Mouse (Mus musculus) mature B cell (primary cell): Measurements from ENCODE around the gene Dnajc7.
"Not testable (repeated sequence)": the region's sequence is repeated elsewhere in the genome, so short reads cannot be mapped to it uniquely, and the experiment has no call there.

Experiments used
- in situ Hi-C: fragments of 300-500 bp; cut with MboI; formaldehyde crosslinking; loops from 2 replicates; pipeline ENCODE4 v1.14.3; 2019

The Dnajc7 gene

DNA sequence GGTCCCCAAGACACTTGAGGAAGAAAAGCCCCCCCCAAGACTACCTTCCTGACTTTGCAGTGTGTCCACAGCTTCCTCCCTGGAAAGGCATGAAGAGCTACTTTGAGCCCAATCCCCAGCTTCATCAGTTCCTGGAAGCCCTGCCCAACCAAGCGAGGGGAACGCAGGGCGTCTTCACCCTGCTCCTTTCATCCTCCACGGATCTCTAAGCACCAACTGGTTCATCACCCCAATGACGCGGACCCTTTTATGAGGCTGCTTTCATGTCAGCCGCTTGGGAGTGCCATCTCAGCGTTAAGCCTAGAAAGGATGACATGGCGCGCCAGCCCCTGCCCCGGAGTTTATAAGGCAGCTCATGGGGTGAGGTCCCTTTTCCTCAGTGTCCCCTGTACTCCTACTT lies at the start of gene Dnajc7:
TSS of gene Dnajc7 (minus strand) at position 187 of the 400 bp plus-strand sequence.
- in situ Hi-C loops: loop anchor here (5.0 kb wide), 1 partner anchor 33 kb away; no protein-coding TSS in a partner anchor

DNA sequence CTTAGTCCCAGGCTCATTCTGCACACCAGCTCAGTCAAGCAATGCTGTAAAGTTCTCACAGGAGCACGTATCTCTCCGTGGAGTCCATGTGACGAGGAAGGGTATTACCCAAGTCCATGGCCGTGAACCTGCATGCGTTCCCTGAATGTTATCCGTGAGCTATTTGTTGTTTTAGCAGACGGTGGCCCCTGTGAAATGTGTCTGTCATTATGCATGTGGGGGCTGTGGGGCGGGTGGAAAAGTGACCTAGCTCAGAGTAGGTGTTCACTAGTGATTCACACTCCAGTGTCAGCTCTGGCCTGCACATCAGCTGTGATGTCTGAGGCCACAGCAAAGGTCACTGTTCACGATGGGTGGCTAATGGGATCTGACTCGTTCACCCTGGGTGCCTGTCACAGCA lies 39.8 kb upstream of the Dnajc7 start:
- in situ Hi-C loops: no loop called here

DNA sequence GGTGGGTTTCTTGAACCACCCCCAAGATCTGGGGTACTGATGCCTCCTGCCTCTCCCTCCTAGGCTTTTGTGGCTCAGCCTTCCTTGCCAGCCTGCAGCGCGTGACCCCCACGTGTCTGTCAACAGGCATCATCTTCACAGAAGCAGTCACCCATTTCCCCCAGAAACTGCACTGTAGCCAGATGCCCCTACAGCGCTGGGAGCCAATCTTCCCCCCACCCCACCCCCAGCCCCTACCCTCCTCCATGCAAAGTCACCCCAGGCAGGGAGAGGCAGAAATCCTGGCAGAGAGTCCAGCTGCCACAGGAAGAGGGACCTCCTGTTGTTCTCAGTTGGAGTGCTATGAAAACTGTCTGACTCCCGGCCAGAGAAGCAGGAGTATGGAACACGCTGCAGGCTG lies 36.5 kb upstream of the Dnajc7 start:
- in situ Hi-C loops: no loop called here

- in situ Hi-C loops: not testable (repeated sequence)
These were observed 35.6 kb upstream of the Dnajc7 start for GRCm38 (mm10) chr11:100655589-100655988.

- in situ Hi-C loops: no loop called here
These were observed 31.8 kb upstream of the Dnajc7 start for GRCm38 (mm10) chr11:100651748-100652147.

DNA sequence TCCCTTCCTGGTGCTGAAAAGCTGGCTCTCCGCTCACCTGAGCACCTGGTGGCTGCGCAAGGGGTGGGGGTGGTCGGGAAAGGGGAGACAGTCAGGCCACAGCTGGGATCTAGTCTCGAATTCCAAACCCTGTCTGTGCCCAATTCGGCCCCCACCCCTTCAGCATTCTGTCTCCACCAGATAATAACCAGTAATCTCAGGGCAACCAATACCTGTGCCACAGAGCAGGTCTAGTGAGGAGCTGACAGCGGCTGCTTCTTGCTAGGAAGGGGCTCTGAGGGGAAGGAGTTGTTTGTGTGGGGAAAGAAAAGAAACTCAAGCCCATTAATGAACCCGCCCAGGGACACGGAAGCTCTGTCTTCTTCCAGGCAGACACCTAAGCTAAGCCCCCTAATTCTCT lies 31.2 kb upstream of the Dnajc7 start:
- in situ Hi-C loops: no loop called here

- in situ Hi-C loops: no loop called here
These were observed 28.4 kb upstream of the Dnajc7 start for GRCm38 (mm10) chr11:100648405-100648804.

- in situ Hi-C loops: no loop called here
These were observed 26.3 kb upstream of the Dnajc7 start for GRCm38 (mm10) chr11:100646265-100646664.

DNA sequence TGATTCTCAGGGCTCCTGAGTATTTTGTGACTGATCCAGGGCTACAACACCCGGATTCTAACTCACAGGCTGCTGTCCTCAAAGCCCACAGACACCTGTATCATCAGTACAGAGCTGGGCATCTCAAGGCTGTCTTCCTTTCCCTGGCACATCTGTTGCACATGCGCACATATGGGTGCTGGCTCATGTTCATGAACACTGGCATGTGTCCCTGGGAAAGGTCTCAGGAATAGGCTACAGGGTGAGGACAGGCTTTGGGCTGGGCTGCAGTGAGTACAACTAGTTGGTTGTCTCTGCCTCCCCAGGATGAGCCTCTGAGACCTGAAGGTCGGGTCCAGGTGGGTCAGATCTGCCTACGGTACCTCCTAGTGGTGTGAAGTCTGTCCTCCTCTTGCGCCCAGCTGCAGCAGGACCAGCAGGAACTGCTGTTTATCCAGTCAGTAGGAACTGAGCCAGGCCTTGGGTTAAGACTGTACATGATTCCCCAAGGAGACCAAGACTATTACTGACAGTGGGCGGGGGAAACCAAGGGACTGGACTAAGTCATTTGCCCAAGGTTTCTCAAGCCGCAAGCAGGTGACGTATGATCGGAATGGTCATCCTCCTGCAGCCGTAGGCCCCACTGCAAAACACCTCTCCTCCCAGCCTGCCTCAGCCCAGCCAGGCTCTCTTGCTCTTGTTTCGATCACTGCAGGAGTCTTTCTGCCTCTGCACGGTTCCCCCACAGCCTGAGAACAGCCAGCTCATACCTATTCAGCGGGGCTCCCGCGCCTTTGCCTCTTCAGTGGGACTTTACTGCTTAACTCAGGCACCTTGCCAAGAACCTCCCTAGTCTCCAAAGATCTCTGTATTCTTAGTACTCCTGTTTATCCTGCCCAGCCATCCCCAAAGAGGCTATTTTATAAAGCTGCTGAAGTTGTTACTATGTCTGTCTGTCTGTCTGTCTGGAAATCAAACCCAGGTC lies 23.9 kb upstream of the Dnajc7 start:
- in situ Hi-C loops: no loop called here

- in situ Hi-C loops: no loop called here
These were observed 20.4 kb upstream of the Dnajc7 start for GRCm38 (mm10) chr11:100640159-100640906.

GRCm38 (mm10) chr11:100634530-100634929 lies 14.6 kb upstream of the Dnajc7 start:
- in situ Hi-C loops: no loop called here

GRCm38 (mm10) chr11:100628862-100629352 lies 8.9 kb upstream of the Dnajc7 start:
- in situ Hi-C loops: no loop called here

DNA sequence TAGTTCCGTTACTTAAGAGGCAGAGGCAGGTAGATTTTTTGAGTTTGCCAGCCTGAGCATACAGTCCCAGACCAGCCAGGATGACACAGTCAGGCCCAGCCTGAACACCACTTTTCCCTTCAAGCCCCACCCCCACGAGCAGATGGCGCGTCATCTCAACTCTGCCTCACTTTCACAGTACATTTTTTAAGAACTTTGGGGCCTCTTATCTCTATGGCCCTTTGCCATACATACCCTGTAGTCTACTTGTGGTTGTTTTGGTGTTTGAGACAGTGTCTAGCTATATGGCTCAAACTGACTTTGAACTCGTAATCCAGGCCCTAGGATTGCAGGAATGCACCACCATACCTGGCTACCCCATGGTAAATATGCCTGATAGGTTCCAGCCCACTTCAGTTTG lies 8.1 kb upstream of the Dnajc7 start:
- in situ Hi-C loops: no loop called here

- in situ Hi-C loops: no loop called here
These were observed 6.8 kb upstream of the Dnajc7 start for GRCm38 (mm10) chr11:100626701-100627195.

GRCm38 (mm10) chr11:100625754-100626700 lies 6.1 kb upstream of the Dnajc7 start:
- in situ Hi-C loops: no loop called here

GRCm38 (mm10) chr11:100623867-100624266 lies 3.9 kb upstream of the Dnajc7 start:
- in situ Hi-C loops: loop anchor here (5.0 kb wide), 1 partner anchor 37 kb away; no protein-coding TSS in a partner anchor

GRCm38 (mm10) chr11:100622714-100623113 lies 2.7 kb upstream of the Dnajc7 start:
- in situ Hi-C loops: loop anchor here (5.0 kb wide), 1 partner anchor 35 kb away; no protein-coding TSS in a partner anchor

DNA sequence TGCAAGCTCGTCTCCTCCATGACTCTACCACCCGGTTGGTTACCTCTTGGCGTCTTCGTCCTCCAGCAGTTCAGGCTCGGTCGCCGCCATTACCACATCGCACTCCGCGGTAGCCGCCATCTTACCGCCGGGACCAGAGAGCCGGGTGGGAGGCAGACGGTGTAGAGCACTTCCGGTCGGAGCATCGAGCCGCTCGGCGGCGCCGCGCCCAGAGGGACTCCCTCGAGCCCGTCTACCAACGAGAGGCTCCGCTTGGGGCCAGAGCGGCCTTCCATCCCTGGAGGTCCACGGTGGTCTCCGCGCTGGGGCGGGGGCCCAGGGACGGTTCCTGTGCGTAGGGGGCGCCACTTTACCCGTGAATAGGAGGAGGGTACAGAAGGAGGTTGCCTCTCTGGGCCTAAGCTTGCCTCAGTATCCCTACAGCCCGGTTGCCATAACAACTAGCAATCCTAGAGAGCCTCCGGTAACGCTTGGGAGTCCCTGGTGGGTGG lies 438 bp downstream of the Dnajc7 start:
- in situ Hi-C loops: no loop called here

- in situ Hi-C loops: no loop called here
These were observed 1.0 kb downstream of the Dnajc7 start, which contains the start of gene Nkiras2 for GRCm38 (mm10) chr11:100618761-100619484. Nkiras2 (plus strand) TSS chr11:100619244.

DNA sequence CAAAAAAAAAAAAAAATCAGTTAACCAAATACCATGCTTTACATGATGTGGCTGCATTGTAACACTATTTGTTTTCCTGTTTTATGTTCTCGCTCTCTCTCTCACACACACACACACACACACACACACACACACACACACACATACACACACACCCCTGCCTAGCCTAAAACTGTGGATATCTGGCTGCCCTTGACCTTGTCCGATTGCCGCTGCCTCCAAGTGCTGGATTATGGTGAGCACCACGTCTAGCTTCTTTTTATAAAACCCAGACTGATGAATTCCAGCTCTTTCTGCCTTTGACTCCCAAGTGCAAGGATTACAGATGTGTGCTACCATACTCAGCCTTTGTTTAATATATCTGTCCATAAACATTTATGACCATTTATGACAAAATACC lies 2.5 kb downstream of the Dnajc7 start:
- in situ Hi-C loops: no loop called here
